Mouse (Mus musculus): ENCODE results near the gene Rangap1. TPM values are rescaled to one million over a fixed set of nuclear protein-coding genes. Genes with fewer than 3 reads are reported as not detected.

Rangap1 gene
- polyA plus RNA-seq, 1 experiment from 2014 or later = 107 TPM

DNA sequence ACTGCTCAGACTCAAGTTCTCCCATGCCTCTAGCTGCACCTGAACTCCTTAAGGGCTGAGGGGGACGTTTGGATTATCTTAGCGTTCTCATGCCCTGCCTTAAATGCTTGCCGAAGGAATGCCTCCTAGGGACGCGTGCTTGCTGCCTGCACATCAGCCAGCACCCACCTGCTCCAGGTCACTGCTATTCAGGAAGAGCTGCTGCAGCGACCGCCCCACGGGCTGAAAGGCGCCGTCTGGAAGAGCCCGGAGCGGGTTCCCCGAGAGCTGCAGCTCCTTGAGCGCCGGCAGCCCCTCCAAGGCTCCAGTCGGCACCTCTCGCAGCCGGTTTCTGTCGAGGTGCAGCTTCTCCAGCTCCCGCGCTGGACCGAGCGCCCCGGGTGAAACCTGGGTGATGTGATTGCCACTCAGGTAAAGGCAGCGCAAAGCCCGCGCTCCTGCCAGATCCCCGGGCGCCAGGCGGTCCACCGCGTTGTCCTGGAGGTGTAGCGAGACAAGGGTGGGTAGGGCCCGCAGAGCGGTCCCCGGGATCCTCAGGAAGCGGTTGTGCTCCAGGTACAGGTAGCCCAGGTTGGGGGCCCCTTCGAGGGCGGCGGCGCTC, 51.9 kb downstream of the Rangap1 start:
- ATAC-seq (ENCODE audit: low FRiP score, low read depth) = peak; percentile 25; the same call in 1 of the 2 replicates
- 5% methylated on average over 41 of the region's 41 CpGs for WGBS
- peaks cover 43% of the 10 kb centered on the region for H3K27me3 ChIP-seq

DNA sequence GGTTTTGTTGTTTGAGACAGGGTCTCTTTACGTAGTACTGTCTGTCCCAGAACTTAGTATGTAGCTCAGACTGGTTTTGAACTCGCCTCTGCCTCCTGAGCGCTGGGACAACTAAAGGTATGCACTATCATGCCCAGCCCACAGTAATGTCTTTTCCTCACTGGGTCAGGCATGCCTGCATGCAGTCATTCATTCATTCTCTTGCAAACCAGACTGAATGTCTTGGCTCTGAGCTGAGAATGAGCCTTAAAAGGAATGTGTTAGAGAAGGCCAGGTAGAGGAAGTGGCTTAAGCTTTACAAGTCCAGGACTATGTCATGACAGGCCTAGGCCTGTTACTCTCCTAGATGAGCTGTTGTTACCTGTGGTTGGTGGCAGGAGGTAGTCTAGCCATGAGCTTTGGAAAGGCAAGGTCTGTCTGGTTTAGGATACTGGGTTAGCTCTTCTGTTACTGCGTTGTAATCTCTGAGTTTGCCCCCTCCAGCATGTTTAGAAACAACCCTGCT, 65.0 kb downstream of the Rangap1 start:
- ATAC-seq (ENCODE audit: low FRiP score, low read depth) = no peak
- Histone ChIP-seq H3K36me3 (peaks cover 86% of the 10 kb centered on the region), H3K27me3 (no peaks in the 10 kb centered on the region), H3K27ac (no peak overlapping the region), H3K4me1 (no peaks in the 10 kb centered on the region), H3K4me3 (no peak overlapping the region), H3K9ac (no peak overlapping the region), H3K4me2 (replicated peaks) (no peak overlapping the region), H3K9me3 (no peaks in the 10 kb centered on the region)
- WGBS = 94% methylated on average over 4 of the region's 4 CpGs

More for the DNA sequence above, 51.9 kb downstream of the Rangap1 start:
- H3K9me3 ChIP-seq = no peaks in the 10 kb centered on the region
- peak overlapping the region; percentile 94 for H3K4me2 ChIP-seq (replicated peaks)
- H3K36me3 ChIP-seq = peaks cover 6% of the 10 kb centered on the region
- H3K4me3 ChIP-seq = peak overlapping the region; percentile 69
- no peak overlapping the region for H3K27ac ChIP-seq
- peak overlapping the region; percentile 87 for H3K9ac ChIP-seq
- peaks cover 19% of the 10 kb centered on the region for H3K4me1 ChIP-seq

DNA sequence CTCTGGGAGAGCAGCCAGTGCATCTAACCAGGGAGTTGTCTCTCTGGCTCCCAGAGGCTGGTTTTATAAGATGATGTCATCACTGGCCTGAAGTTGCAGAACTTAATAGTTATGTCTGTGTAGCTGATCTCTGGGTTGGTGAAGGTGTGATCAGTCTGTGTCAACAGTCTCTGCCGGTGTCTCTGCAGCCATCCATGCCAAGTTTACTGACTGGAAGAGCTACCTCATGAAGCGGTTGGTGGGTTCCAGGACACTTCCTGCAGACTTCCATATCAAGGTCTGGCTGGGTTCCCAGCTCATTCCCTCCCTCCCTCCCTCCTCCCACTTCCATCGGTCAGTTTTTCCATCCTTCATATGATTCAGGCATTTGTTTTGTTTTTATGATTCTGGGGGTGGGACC, 68.7 kb downstream of the Rangap1 start:
- H3K4me2 ChIP-seq (replicated peaks) = no peak overlapping the region
- H3K27me3 ChIP-seq = no peaks in the 10 kb centered on the region
- H3K9ac ChIP-seq = no peak overlapping the region
- no peaks in the 10 kb centered on the region for H3K9me3 ChIP-seq
- H3K4me1 ChIP-seq = no peaks in the 10 kb centered on the region
- ATAC-seq (ENCODE audit: low FRiP score, low read depth) = no peak
- H3K27ac ChIP-seq = no peak overlapping the region
- H3K4me3 ChIP-seq = no peak overlapping the region
- WGBS = 88% methylated on average over 3 of the region's 3 CpGs
- H3K36me3 ChIP-seq = peaks cover 73% of the 10 kb centered on the region

- WGBS = 78% methylated on average over 4 of the region's 4 CpGs
- H3K27me3 ChIP-seq = no peaks in the 10 kb centered on the region
- no peak overlapping the region for H3K4me3 ChIP-seq
- H3K4me1 ChIP-seq = peaks cover under 1% of the 10 kb centered on the region; the same call in 1 of the 2 replicates
- H3K9ac ChIP-seq = no peak overlapping the region
- peaks cover 65% of the 10 kb centered on the region for H3K36me3 ChIP-seq
- no peaks in the 10 kb centered on the region for H3K9me3 ChIP-seq
- H3K27ac ChIP-seq = no peak overlapping the region
- no peak overlapping the region for H3K4me2 ChIP-seq (replicated peaks)
- peak; percentile 64; the same call in 1 of the 2 replicates for ATAC-seq (ENCODE audit: low FRiP score, low read depth)
Measured at GRCm38 (mm10) chr15:81670231-81670640, 75.1 kb downstream of the Rangap1 start.

DNA sequence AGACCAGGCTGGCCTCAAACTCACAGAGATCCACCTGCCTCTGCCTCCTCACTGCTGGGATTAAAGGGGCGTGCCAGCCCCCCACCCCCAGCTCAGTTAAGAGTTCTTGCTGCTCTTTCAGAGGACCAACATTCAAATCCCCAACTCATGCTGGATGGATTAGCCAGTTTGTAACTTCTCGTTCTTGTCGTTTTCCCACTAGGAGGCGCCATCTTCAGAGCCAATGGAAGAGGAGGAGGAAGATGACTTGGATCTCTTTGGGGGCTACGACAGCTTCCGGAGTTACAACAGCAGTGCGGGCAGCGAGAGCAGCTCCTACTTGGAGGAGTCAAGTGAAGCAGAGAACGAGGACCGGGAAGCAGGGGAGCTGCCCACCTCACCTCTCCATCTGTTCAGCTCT, 78.4 kb downstream of the Rangap1 start:
- H3K4me2 ChIP-seq (replicated peaks) = no peak overlapping the region
- no peak overlapping the region for H3K9ac ChIP-seq
- ATAC-seq (ENCODE audit: low FRiP score, low read depth) = no peak
- peaks cover 42% of the 10 kb centered on the region for H3K36me3 ChIP-seq
- 86% methylated on average over 10 of the region's 10 CpGs for WGBS
- H3K27me3 ChIP-seq = no peaks in the 10 kb centered on the region
- no peak overlapping the region for H3K4me3 ChIP-seq
- peaks cover 9% of the 10 kb centered on the region for H3K4me1 ChIP-seq
- H3K27ac ChIP-seq = no peak overlapping the region
- H3K9me3 ChIP-seq = no peaks in the 10 kb centered on the region

GRCm38 (mm10) chr15:81663697-81664561, 81.4 kb downstream of the Rangap1 start, which contains the start of gene L3mbtl2:
Gene L3mbtl2 (plus strand): TSS chr15:81663889.
- ATAC-seq (ENCODE audit: low FRiP score, low read depth) = peak; percentile 98
- Histone ChIP-seq H3K9me3 (no peaks in the 10 kb centered on the region), H3K9ac (peak within 1 kb of the TSS; percentile 78), H3K27ac (no peak within 1 kb of the TSS), H3K4me2 (replicated peaks) (peak within 1 kb of the TSS; percentile 85), H3K27me3 (no peaks in the 10 kb centered on the region), H3K4me3 (peak within 1 kb of the TSS; percentile 91), H3K36me3 (peaks cover 21% of the 10 kb centered on the region), H3K4me1 (peaks cover 9% of the 10 kb centered on the region)
- WGBS = under 1% methylated on average over 55 of the region's 55 CpGs

DNA sequence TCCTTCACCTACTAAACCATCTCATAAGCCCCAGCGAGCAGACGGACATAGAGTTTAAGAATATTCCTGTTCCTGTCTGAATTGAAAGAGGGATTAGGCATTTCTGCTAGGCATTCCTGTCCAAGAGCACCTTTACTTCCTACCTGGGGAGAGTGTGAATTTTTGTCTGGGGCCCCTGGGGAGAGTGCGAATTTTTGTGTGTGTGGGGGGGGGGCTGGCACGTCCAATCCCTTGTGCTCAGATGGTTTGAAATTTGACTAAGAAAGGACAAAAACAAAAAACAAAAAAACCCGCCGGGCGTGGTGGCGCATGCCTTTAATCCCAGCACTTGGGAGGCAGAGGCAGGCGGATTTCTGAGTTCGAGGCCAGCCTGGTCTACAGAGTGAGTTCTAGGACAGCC, 82.0 kb downstream of the Rangap1 start:
- H3K36me3 ChIP-seq = peaks cover 15% of the 10 kb centered on the region
- H3K9me3 ChIP-seq = no peaks in the 10 kb centered on the region
- H3K4me3 ChIP-seq = peak overlapping the region; percentile 91
- 64% methylated on average over 10 of the region's 10 CpGs for WGBS
- no peak overlapping the region for H3K9ac ChIP-seq
- H3K27me3 ChIP-seq = no peaks in the 10 kb centered on the region
- H3K4me1 ChIP-seq = peaks cover 9% of the 10 kb centered on the region
- H3K4me2 ChIP-seq (replicated peaks) = peak overlapping the region; percentile 85
- ATAC-seq (ENCODE audit: low FRiP score, low read depth) = no peak
- H3K27ac ChIP-seq = no peak overlapping the region

DNA sequence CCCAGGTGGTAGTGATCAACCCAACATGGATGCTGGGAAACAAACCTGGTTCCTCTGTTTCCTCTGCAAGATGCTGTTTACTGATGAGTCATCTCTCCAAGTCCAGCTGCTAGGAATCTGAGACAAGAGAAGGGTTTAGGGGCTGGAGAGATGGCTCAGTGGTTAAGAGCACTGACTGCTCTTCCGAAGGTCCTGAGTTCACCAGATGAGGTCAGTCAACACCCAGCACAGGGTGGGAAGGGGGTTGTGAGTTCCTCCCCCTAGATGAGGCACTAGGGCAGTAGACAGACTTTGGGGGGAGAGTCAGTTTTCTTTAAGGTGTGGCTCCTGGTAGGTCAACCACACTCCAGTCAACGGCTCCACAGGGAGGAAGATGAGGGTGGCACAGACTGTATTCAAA, 83.6 kb downstream of the Rangap1 start:
- Histone ChIP-seq H3K4me1 (peaks cover 9% of the 10 kb centered on the region), H3K4me3 (no peak overlapping the region)
- no peak for ATAC-seq (ENCODE audit: low FRiP score, low read depth)

More for the DNA sequence above, 83.6 kb downstream of the Rangap1 start:
- no peak overlapping the region for H3K4me2 ChIP-seq (replicated peaks)
- 88% methylated on average over 2 of the region's 2 CpGs for WGBS
- H3K9me3 ChIP-seq = no peaks in the 10 kb centered on the region
- no peak overlapping the region for H3K27ac ChIP-seq
- no peak overlapping the region for H3K9ac ChIP-seq
- H3K27me3 ChIP-seq = no peaks in the 10 kb centered on the region
- no peaks in the 10 kb centered on the region for H3K36me3 ChIP-seq

Other genes with a start within 250 kb of the Rangap1 start
- gene Ep300, start 160.2 kb downstream of the Rangap1 start, polyA plus RNA-seq (2015; fragmentation: Nextera tagmentation; extraction: Ambion mirVana) = 16.6 and 19.7 TPM in 2 replicates
- 20.9 and 23.5 TPM in 2 replicates for gene L3mbtl2, start 81.6 kb downstream of the Rangap1 start, polyA plus RNA-seq (2015; fragmentation: Nextera tagmentation; extraction: Ambion mirVana)
- 15.5 and 17.1 TPM in 2 replicates for gene Chadl, start 48.2 kb downstream of the Rangap1 start, polyA plus RNA-seq (2015; fragmentation: Nextera tagmentation; extraction: Ambion mirVana)
- gene Zc3h7b, start 473 bp downstream of the Rangap1 start, polyA plus RNA-seq (2015; fragmentation: Nextera tagmentation; extraction: Ambion mirVana) = 39.5 and 40.4 TPM in 2 replicates
- 25.4 and 26.0 TPM in 2 replicates for gene Tef, start 56.9 kb upstream of the Rangap1 start, polyA plus RNA-seq (2015; fragmentation: Nextera tagmentation; extraction: Ambion mirVana)
- 24.6 and 26.0 TPM in 2 replicates for gene Tob2, start 113.3 kb upstream of the Rangap1 start, polyA plus RNA-seq (2015; fragmentation: Nextera tagmentation; extraction: Ambion mirVana)
- 151 and 158 TPM in 2 replicates for gene Phf5a, start 126.4 kb upstream of the Rangap1 start, polyA plus RNA-seq (2015; fragmentation: Nextera tagmentation; extraction: Ambion mirVana)
- 142 and 156 TPM in 2 replicates for gene Aco2, start 126.8 kb upstream of the Rangap1 start, polyA plus RNA-seq (2015; fragmentation: Nextera tagmentation; extraction: Ambion mirVana)
- 56.9 and 57.9 TPM in 2 replicates for gene Polr3h, start 180.7 kb upstream of the Rangap1 start, polyA plus RNA-seq (2015; fragmentation: Nextera tagmentation; extraction: Ambion mirVana)
- gene Csdc2, start 191.2 kb upstream of the Rangap1 start, polyA plus RNA-seq (2015; fragmentation: Nextera tagmentation; extraction: Ambion mirVana) = 13.4 and 15.0 TPM in 2 replicates
- gene Pmm1, start 215.4 kb upstream of the Rangap1 start, polyA plus RNA-seq (2015; fragmentation: Nextera tagmentation; extraction: Ambion mirVana) = 26.3 and 26.8 TPM in 2 replicates
- gene 1700029P11Rik, start 235.0 kb upstream of the Rangap1 start, polyA plus RNA-seq (2015; fragmentation: Nextera tagmentation; extraction: Ambion mirVana) = not detected in 2 replicates
- 88.5 and 92.1 TPM in 2 replicates for gene Xrcc6, start 242.3 kb upstream of the Rangap1 start, polyA plus RNA-seq (2015; fragmentation: Nextera tagmentation; extraction: Ambion mirVana)